Mouse (Mus musculus) hindbrain, postnatal 0 days (tissue): ENCODE measurements at regions not wholly inside any gene's neighbourhood (a gene's known extent, or its start where the extent isn't known, plus 50 kb on each side); places are given as distances from the start of the nearest gene placed in this dataset.

Experiments
- ATAC-seq: fragments of 200-750 bp; cut with Nextera tagmentation; 2 replicates; pipeline ENCODE4 v1.8.0; 2017; ENCODE audit warnings: mild to moderate bottlenecking, moderate TSS enrichment, moderate library complexity
- DNase-seq: peaks from one replicate; pipeline ENCODE4 v3.0.0-alpha.2; 2015; ENCODE audit warnings: low spot score
- H3K27ac ChIP-seq: fragments of 300-500 bp; sonication (generic); 2 replicates; pipeline ENCODE4 v1.5.1; 2014; ENCODE audit warnings: mild to moderate bottlenecking
- H3K27me3 ChIP-seq: fragments of 300-500 bp; sonication (generic); 2 replicates; pipeline ENCODE4 v1.6.1; 2014; ENCODE audit warnings: low read length, mixed read lengths; ENCODE audit not compliant: insufficient read depth
- H3K36me3 ChIP-seq: fragments of 300-500 bp; sonication (generic); 2 replicates; pipeline ENCODE4 v1.6.1; 2014; ENCODE audit warnings: low read length, mixed read lengths; ENCODE audit not compliant: insufficient read depth
- H3K4me1 ChIP-seq: fragments of 300-500 bp; sonication (generic); 2 replicates; pipeline ENCODE4 v1.6.1; 2014; ENCODE audit warnings: antibody characterized with exemption, low read length, mixed read lengths; ENCODE audit not compliant: insufficient read depth
- H3K4me2 ChIP-seq: fragments of 300-500 bp; sonication (generic); 2 replicates; pipeline ENCODE4 v1.6.1; 2014; ENCODE audit warnings: low read depth, mild to moderate bottlenecking, low read length, moderate library complexity, mixed read lengths
- H3K4me3 ChIP-seq: fragments of 300-500 bp; sonication (generic); 2 replicates; pipeline ENCODE4 v1.5.1; 2014; ENCODE audit warnings: low read length
- H3K9ac ChIP-seq: fragments of 300-500 bp; sonication (generic); replicated peaks from 2 replicates; pipeline ENCODE4 v1.6.1; 2014; ENCODE audit warnings: mild to moderate bottlenecking, low read length, moderate library complexity, mixed read lengths
- H3K9me3 ChIP-seq: fragments of 300-500 bp; sonication (generic); 2 replicates; pipeline ENCODE4 v1.6.1; 2016; ENCODE audit warnings: low read length, mixed read lengths
- CTCF ChIP-seq: IDR thresholded peaks from 2 replicates; pipeline ENCODE4 v1.5.1; 2016; ENCODE audit warnings: antibody characterized with exemption, control low read depth, low read depth
- WGBS: fragments of 180-500 bp; shearing (Covaris S2); extraction: QIAGEN DNeasy Blood & Tissue Kit; methylation state at CpG from one replicate; pipeline ENCODE4 v1.1.7; 2014; 5-methylcytosine and 5-hydroxymethylcytosine counted together

GRCm38 (mm10) chr1:179861776-179862175, 58.3 kb upstream of the Ahctf1 start:
- DNase-seq (no peak), ATAC-seq (no peak)
- Histone ChIP-seq H3K4me3 (no peak overlapping the region), H3K9ac (no peak overlapping the region), H3K4me1 (no peaks in the 10 kb centered on the region), H3K36me3 (no peaks in the 10 kb centered on the region), H3K9me3 (no peaks in the 10 kb centered on the region), H3K27me3 (no peaks in the 10 kb centered on the region), H3K4me2 (no peak overlapping the region), H3K27ac (no peak overlapping the region)
- no peak for TF ChIP-seq CTCF
- 91% methylated on average over 3 of the region's 3 CpGs for WGBS

GRCm38 (mm10) chr1:179859552-179859902, 56.0 kb upstream of the Ahctf1 start:
- Histone ChIP-seq H3K27ac (no peak overlapping the region), H3K4me2 (no peak overlapping the region), H3K4me3 (no peak overlapping the region), H3K4me1 (no peaks in the 10 kb centered on the region), H3K9me3 (no peaks in the 10 kb centered on the region), H3K27me3 (no peaks in the 10 kb centered on the region), H3K36me3 (no peaks in the 10 kb centered on the region), H3K9ac (no peak overlapping the region)
- TF ChIP-seq CTCF: no peak
- DNase-seq: no peak
- peak; percentile 53; the same call in 1 of the 2 replicates for ATAC-seq
- WGBS: 81% methylated on average over 8 of the region's 8 CpGs

GRCm38 (mm10) chr1:179858780-179859551, 55.5 kb upstream of the Ahctf1 start:
- peak; percentile 75; the same call in 1 of the 2 replicates for ATAC-seq
- no peaks in the 10 kb centered on the region for H3K36me3 ChIP-seq
- H3K9me3 ChIP-seq: no peaks in the 10 kb centered on the region
- 47% methylated on average over 14 of the region's 14 CpGs for WGBS
- H3K4me2 ChIP-seq: no peak overlapping the region
- no peak overlapping the region for H3K9ac ChIP-seq
- no peaks in the 10 kb centered on the region for H3K27me3 ChIP-seq
- DNase-seq: peak; percentile 91
- TF ChIP-seq CTCF: peak; percentile 80
- no peak overlapping the region for H3K27ac ChIP-seq
- H3K4me3 ChIP-seq: no peak overlapping the region
- no peaks in the 10 kb centered on the region for H3K4me1 ChIP-seq

- no peak for ATAC-seq
- no peak for TF ChIP-seq CTCF
Measured at GRCm38 (mm10) chr1:179854288-179854965, 50.9 kb upstream of the Ahctf1 start.

More at GRCm38 (mm10) chr1:179854288-179854965, 50.9 kb upstream of the Ahctf1 start:
- Histone ChIP-seq H3K4me1 (no peaks in the 10 kb centered on the region), H3K9me3 (no peaks in the 10 kb centered on the region), H3K36me3 (no peaks in the 10 kb centered on the region), H3K27ac (no peak overlapping the region), H3K27me3 (no peaks in the 10 kb centered on the region), H3K4me3 (no peak overlapping the region), H3K9ac (no peak overlapping the region), H3K4me2 (no peak overlapping the region)
- no peak for DNase-seq
- 41% methylated on average over 12 of the region's 12 CpGs for WGBS
